Mouse (Mus musculus) MEL (cell line): ENCODE measurements around the gene Map6d1. TPM values are rescaled to one million over a fixed set of nuclear protein-coding genes. Genes with fewer than 3 reads are reported as not detected.

ENCODE experiments used
- DNase-seq: peaks from one replicate; pipeline ENCODE4 v3.0.0; 2011; ENCODE audit warnings: low read depth, low spot score
- H3K27ac ChIP-seq: 2 replicates; pipeline ENCODE4 v1.5.1; 2012; ENCODE audit warnings: low read depth, mild to moderate bottlenecking, control low read depth, low read length, moderate library complexity; ENCODE audit not compliant: control insufficient read depth
- H3K27me3 ChIP-seq, 2 experiments: fragments of 150-350 bp in 1 of 2; sonication (generic) in 1 of 2; 2 replicates each; pipeline ENCODE4 v1.6.1; 2012; ENCODE audit warnings: low read length in 2 of 2, mild to moderate bottlenecking in 2 of 2, improper control_type of control experiment in 1 of 2, moderate library complexity in 1 of 2; ENCODE audit not compliant: insufficient read depth in 2 of 2, control insufficient read depth in 1 of 2
- H3K36me3 ChIP-seq, 2 experiments: 2 replicates each; pipeline ENCODE4 v1.6.1; 2012 to 2014; ENCODE audit warnings: low read length in 2 of 2, improper control_type of control experiment in 1 of 2, inconsistent platforms in 1 of 2, mild to moderate bottlenecking in 1 of 2; ENCODE audit not compliant: insufficient read depth in 2 of 2, control insufficient read depth in 1 of 2
- H3K4me1 ChIP-seq, 2 experiments: fragments of 150-350 bp in 1 of 2; sonication (generic) in 1 of 2; 2 replicates each; pipeline ENCODE4 v1.6.1; 2012; ENCODE audit warnings: low read length in 2 of 2, improper control_type of control experiment in 1 of 2, mild to moderate bottlenecking in 1 of 2; ENCODE audit not compliant: insufficient read depth in 2 of 2, control insufficient read depth in 1 of 2
- H3K4me3 ChIP-seq, 2 experiments: fragments of 150-350 bp in 1 of 2; sonication (generic) in 1 of 2; 2 replicates each; pipeline ENCODE4 v1.5.1; 2012; ENCODE audit warnings: low read depth in 2 of 2, low read length in 2 of 2, mild to moderate bottlenecking in 2 of 2, moderate library complexity in 2 of 2, control low read depth in 1 of 2, improper control_type of control experiment in 1 of 2; ENCODE audit not compliant: control insufficient read depth in 1 of 2, insufficient read depth in 1 of 2
- H3K79me2 ChIP-seq: 2 replicates; pipeline ENCODE4 v1.6.1; 2012; ENCODE audit warnings: mild to moderate bottlenecking, low read length, moderate library complexity; ENCODE audit not compliant: control insufficient read depth, poor library complexity, insufficient read depth
- H3K9ac ChIP-seq: 2 replicates; pipeline ENCODE4 v1.6.1; 2012; ENCODE audit warnings: low read depth, mild to moderate bottlenecking, control low read depth, low read length, moderate library complexity; ENCODE audit not compliant: control insufficient read depth, poor library complexity, severe bottlenecking
- H3K9me3 ChIP-seq: fragments of 150-350 bp; sonication (generic); replicated peaks from 2 replicates; pipeline ENCODE4 v1.6.1; 2012; ENCODE audit warnings: mild to moderate bottlenecking, low read length, improper control_type of control experiment, moderate library complexity; ENCODE audit not compliant: insufficient read depth
- BHLHE40 ChIP-seq: IDR thresholded peaks from 2 replicates; pipeline ENCODE4 v1.6.1; 2012; ENCODE audit warnings: low read depth, mild to moderate bottlenecking, inconsistent platforms, low read length, improper control_type of control experiment, borderline replicate concordance
- CHD2 ChIP-seq: IDR thresholded peaks from 2 replicates; pipeline ENCODE4 v1.6.1; 2011; ENCODE audit warnings: low read length, improper control_type of control experiment
- CTCF ChIP-seq, 3 experiments: IDR thresholded peaks in 2 of 3; conservative IDR thresholded peaks in 1 of 3; 2 replicates each; pipeline ENCODE4 v1.5.1; 2011 to 2012; ENCODE audit warnings: low read length in 3 of 3, low read depth in 2 of 3, mild to moderate bottlenecking in 2 of 3, improper control_type of control experiment in 1 of 3, inconsistent platforms in 1 of 3, mixed read lengths in 1 of 3, moderate library complexity in 1 of 3; ENCODE audit not compliant: control insufficient read depth in 1 of 3, insufficient read depth in 1 of 3, poor library complexity in 1 of 3, severe bottlenecking in 1 of 3
- ELF1 ChIP-seq: IDR thresholded peaks from 2 replicates; pipeline ENCODE4 v1.6.1; 2014; ENCODE audit warnings: low read depth, mild to moderate bottlenecking, inconsistent platforms, low read length, improper control_type of control experiment, moderate library complexity
- EP300 ChIP-seq, 2 experiments: IDR thresholded peaks; 2 replicates each; pipeline ENCODE4 v1.6.1; 2011; ENCODE audit warnings: improper control_type of control experiment in 2 of 2, low read length in 2 of 2, low read depth in 1 of 2, mild to moderate bottlenecking in 1 of 2
- GABPA ChIP-seq: IDR thresholded peaks from 2 replicates; pipeline ENCODE4 v1.6.1; 2012; ENCODE audit warnings: low read depth, mild to moderate bottlenecking, inconsistent platforms, low read length, improper control_type of control experiment, moderate library complexity
- HCFC1 ChIP-seq: IDR thresholded peaks from 2 replicates; pipeline ENCODE4 v1.6.1; 2012; ENCODE audit warnings: low read depth, mild to moderate bottlenecking, inconsistent platforms, low read length, improper control_type of control experiment, moderate library complexity
- JUND ChIP-seq: IDR thresholded peaks from 2 replicates; pipeline ENCODE4 v1.6.1; 2011; ENCODE audit warnings: low read depth, mild to moderate bottlenecking, improper control_type of control experiment, low read length
- MEF2A ChIP-seq: IDR thresholded peaks from 2 replicates; pipeline ENCODE4 v1.6.1; 2014; ENCODE audit warnings: low read depth, mild to moderate bottlenecking, inconsistent platforms, low read length, improper control_type of control experiment; ENCODE audit not compliant: poor library complexity, insufficient replicate concordance, severe bottlenecking; ENCODE audit errors: extremely low read depth
- MXI1 ChIP-seq: IDR thresholded peaks from 2 replicates; pipeline ENCODE4 v1.6.1; 2011; ENCODE audit warnings: mild to moderate bottlenecking, low read depth, low read length, improper control_type of control experiment
- MYB ChIP-seq: IDR thresholded peaks from 2 replicates; pipeline ENCODE4 v1.6.1; 2011; ENCODE audit warnings: mild to moderate bottlenecking, low read depth, low read length, improper control_type of control experiment
- NRF1 ChIP-seq: IDR thresholded peaks from 2 replicates; pipeline ENCODE4 v1.6.1; 2014; ENCODE audit warnings: low read depth, mild to moderate bottlenecking, inconsistent platforms, low read length, improper control_type of control experiment, moderate library complexity; ENCODE audit not compliant: poor library complexity, insufficient read depth, severe bottlenecking
- RCOR1 ChIP-seq: IDR thresholded peaks from 2 replicates; pipeline ENCODE4 v1.6.1; 2012; ENCODE audit warnings: low read depth, mild to moderate bottlenecking, inconsistent platforms, low read length, improper control_type of control experiment
- SIN3A ChIP-seq: IDR thresholded peaks from 2 replicates; pipeline ENCODE4 v1.6.1; 2012; ENCODE audit warnings: low read length, improper control_type of control experiment, inconsistent platforms
- TAL1 ChIP-seq: IDR thresholded peaks from 2 replicates; pipeline ENCODE4 v1.6.1; 2012; ENCODE audit warnings: mild to moderate bottlenecking, inconsistent platforms, low read length, moderate library complexity, mixed read lengths
- TCF12 ChIP-seq: IDR thresholded peaks from 2 replicates; pipeline ENCODE4 v1.6.1; 2014; ENCODE audit warnings: low read depth, mild to moderate bottlenecking, inconsistent platforms, low read length, improper control_type of control experiment, moderate library complexity
- UBTF ChIP-seq: IDR thresholded peaks from 2 replicates; pipeline ENCODE4 v1.6.1; 2012; ENCODE audit warnings: low read depth, mild to moderate bottlenecking, inconsistent platforms, low read length, improper control_type of control experiment, moderate library complexity, borderline replicate concordance; ENCODE audit not compliant: insufficient read depth
- USF1 ChIP-seq: IDR thresholded peaks from 2 replicates; pipeline ENCODE4 v1.6.1; 2014; ENCODE audit warnings: low read depth, mild to moderate bottlenecking, inconsistent platforms, low read length, improper control_type of control experiment, moderate library complexity
- USF2 ChIP-seq, 2 experiments: IDR thresholded peaks; 2 replicates each; pipeline ENCODE4 v1.6.1; 2011 to 2012; ENCODE audit warnings: improper control_type of control experiment in 2 of 2, low read length in 2 of 2, borderline replicate concordance in 1 of 2, inconsistent platforms in 1 of 2, low read depth in 1 of 2, mild to moderate bottlenecking in 1 of 2; ENCODE audit not compliant: insufficient read depth in 1 of 2
- ZMIZ1 ChIP-seq: IDR thresholded peaks from 2 replicates; pipeline ENCODE4 v1.6.1; 2012; ENCODE audit warnings: low read depth, mild to moderate bottlenecking, inconsistent platforms, low read length, improper control_type of control experiment, moderate library complexity
- polyA plus RNA-seq, 2 experiments: library from polyadenylated mRNA; stranded (reverse) in 1 of 2; unstranded in 1 of 2; fragments of >175 nt in 1 of 2; fragments of >200 nt in 1 of 2; gene quantifications; 2 replicates each; pipeline versions ENCODE4 v1.2.1 to v1.2.4; 2012; ENCODE audit warnings: low replicate concordance in 2 of 2, low read depth in 1 of 2; ENCODE audit not compliant: insufficient read length in 2 of 2, insufficient read depth in 1 of 2, missing spikeins in 1 of 2
- total RNA-seq: library from RNA; depleted of rRNA; stranded (reverse); fragments of 300-350 nt; gene quantifications from 2 replicates; pipeline ENCODE4 v1.2.3, GENCODE M21; 2012

Map6d1 gene
- total and polyA plus RNA-seq, 3 experiments = 0.08 TPM; not detected in 2

GRCm38 (mm10) chr16:20257926-20258325 is 16.8 kb upstream of the Map6d1 start:
- Histone ChIP-seq H3K4me3 (no peak overlapping the region), H3K4me1 (no peaks in the 10 kb centered on the region), H3K79me2 (no peaks in the 10 kb centered on the region), H3K27ac (no peak overlapping the region), H3K27me3 (peaks cover 0 to under 1% of the 10 kb centered on the region in 2 experiments; a peak in 3 of 4 replicates), H3K9me3 (no peaks in the 10 kb centered on the region), H3K9ac (no peak overlapping the region), H3K36me3 (no peaks in the 10 kb centered on the region; a peak in 1 of 4 replicates)
- no peak for DNase-seq
- TF ChIP-seq RCOR1 = no peak
- TF ChIP-seq BHLHE40 = no peak
- no peak for TF ChIP-seq TAL1
- TF ChIP-seq MEF2A = no peak
- TF ChIP-seq HCFC1 = no peak
- no peak for TF ChIP-seq GABPA
- TF ChIP-seq USF2 (IDR thresholded peaks at IDR 0.05; ENCODE audit: borderline replicate concordance in 1 of 2, insufficient read depth in 1 of 2, low read depth in 1 of 2, low read length in 2 of 2) = no peak
- TF ChIP-seq EP300 (IDR thresholded peaks at IDR 0.05; ENCODE audit: low read depth in 1 of 2, low read length in 2 of 2) = no peak
- TF ChIP-seq SIN3A = no peak
- no peak for TF ChIP-seq CHD2
- TF ChIP-seq USF1 = no peak
- no peak for TF ChIP-seq NRF1
- no peak for TF ChIP-seq CTCF (IDR thresholded peaks at IDR 0.05 in 2 of 3, conservative IDR thresholded peaks at IDR 0.05 in 1 of 3; ENCODE audit: control insufficient read depth in 1 of 3, insufficient read depth in 1 of 3, low read depth in 2 of 3, low read length in 3 of 3, poor library complexity in 1 of 3, severe bottlenecking in 1 of 3)
- TF ChIP-seq MXI1 = no peak
- TF ChIP-seq ZMIZ1 = no peak
- TF ChIP-seq TCF12 = no peak
- no peak for TF ChIP-seq UBTF

GRCm38 (mm10) chr16:20248442-20249174 is 7.5 kb upstream of the Map6d1 start:
- H3K4me3 ChIP-seq = no peak overlapping the region
- no peaks in the 10 kb centered on the region for H3K36me3 ChIP-seq
- H3K27me3 ChIP-seq = peaks cover 0 to 2% of the 10 kb centered on the region in 2 experiments; a peak in 2 of 4 replicates
- no peak for DNase-seq
- no peaks in the 10 kb centered on the region for H3K79me2 ChIP-seq
- H3K27ac ChIP-seq = no peak overlapping the region
- no peaks in the 10 kb centered on the region for H3K4me1 ChIP-seq
- H3K9me3 ChIP-seq = no peaks in the 10 kb centered on the region
- TF ChIP-seq ELF1 = no peak
- TF ChIP-seq MYB = no peak
- TF ChIP-seq HCFC1 = no peak
- no peak for TF ChIP-seq MXI1
- no peak for TF ChIP-seq BHLHE40
- no peak for TF ChIP-seq JUND
- no peak overlapping the region for H3K9ac ChIP-seq
